Mouse (Mus musculus) B cell, adult 2 months (primary cell): Measurements from ENCODE around the gene Hus1b.

ENCODE experiments used
- DNase-seq, 2 experiments: peaks; one replicate each; pipeline ENCODE4 v3.0.0; 2022

Gene Hus1b

GRCm38 (mm10) chr13:30947129-30947528 lies 430 bp downstream of the Hus1b start:
- DNase-seq: no peak

GRCm38 (mm10) chr13:30945788-30946187 lies 1.8 kb downstream of the Hus1b start:
- no peak for DNase-seq

- DNase-seq: peak in 1 of 2 experiments; percentile 15
Observed at GRCm38 (mm10) chr13:30932972-30933371, 14.6 kb downstream of the Hus1b start.

- no peak for DNase-seq
Observed at GRCm38 (mm10) chr13:30931613-30932012, 15.9 kb downstream of the Hus1b start.

GRCm38 (mm10) chr13:30929119-30929518 lies 18.4 kb downstream of the Hus1b start:
- DNase-seq: no peak

- no peak for DNase-seq
Observed at GRCm38 (mm10) chr13:30924269-30924668, 23.3 kb downstream of the Hus1b start.

GRCm38 (mm10) chr13:30921914-30922313 lies 25.6 kb downstream of the Hus1b start:
- DNase-seq: no peak

GRCm38 (mm10) chr13:30913757-30914156 lies 33.8 kb downstream of the Hus1b start:
- no peak for DNase-seq

GRCm38 (mm10) chr13:30913028-30913427 lies 34.5 kb downstream of the Hus1b start:
- no peak for DNase-seq

- DNase-seq: no peak
Observed at GRCm38 (mm10) chr13:30911931-30912625, 35.5 kb downstream of the Hus1b start.

GRCm38 (mm10) chr13:30910889-30911288 lies 36.7 kb downstream of the Hus1b start:
- no peak for DNase-seq

- no peak for DNase-seq
Observed at GRCm38 (mm10) chr13:30902286-30902685, 45.3 kb downstream of the Hus1b start.

GRCm38 (mm10) chr13:30901387-30902041 lies 46.0 kb downstream of the Hus1b start:
- peak; percentile 14 to 16 for DNase-seq
